Mouse (Mus musculus): ENCODE data around the gene Aurkaip1. TPM values are rescaled to one million over a fixed set of nuclear protein-coding genes. Genes with fewer than 3 reads are reported as not detected.

Aurkaip1 gene
- polyA plus RNA-seq, 1 experiment from 2014 or later = 132 TPM

DNA sequence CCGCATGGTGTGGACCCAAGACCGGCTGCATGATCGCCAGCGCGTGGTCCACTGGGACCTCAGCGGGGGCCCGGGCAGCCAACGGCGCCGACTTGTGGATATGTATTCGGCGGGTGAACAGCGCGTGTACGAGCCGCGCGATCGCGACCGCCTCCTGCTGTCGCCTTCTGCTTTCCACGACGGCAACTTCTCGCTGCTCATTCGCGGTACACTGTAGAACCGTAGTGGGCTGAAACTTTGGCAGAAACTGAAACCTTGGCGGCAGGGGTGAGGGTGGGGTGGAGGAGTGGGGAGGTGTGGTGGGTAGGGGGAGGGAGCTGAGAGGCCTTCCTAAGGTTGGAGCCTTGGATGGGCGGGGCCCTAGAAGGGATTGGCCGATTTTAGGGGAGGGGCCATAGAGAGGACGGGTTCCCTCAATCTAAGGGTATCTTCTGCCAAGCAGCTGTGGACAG is 10.0 kb downstream of the Aurkaip1 start:
- Histone ChIP-seq H3K4me2 (replicated peaks; ENCODE audit: low read depth, low read length) (peak overlapping the region; percentile 64), H3K9ac (replicated peaks; ENCODE audit: low read depth, low read length) (peak overlapping the region; percentile 47; the same call in 1 of the 2 replicates), H3K27me3 (ENCODE audit: control insufficient read depth, insufficient read depth, low read length) (no peaks in the 10 kb centered on the region), H3K9me3 (ENCODE audit: control insufficient read depth, low read depth, low read length) (no peaks in the 10 kb centered on the region), H3K4me3 (ENCODE audit: low read depth, low read length) (peak overlapping the region; percentile 41), H3K27ac (ENCODE audit: low read length) (peak overlapping the region; percentile 85; the same call in 1 of the 2 replicates), H3K4me1 (ENCODE audit: control insufficient read depth, insufficient read depth, low read length) (peaks cover 29% of the 10 kb centered on the region), H3K36me3 (ENCODE audit: control insufficient read depth, insufficient read depth, low read length) (peaks cover 10% of the 10 kb centered on the region; the same call in 1 of the 2 replicates)
- peak; percentile 56 for ATAC-seq (ENCODE audit: insufficient number of reproducible peaks, insufficient read depth, low FRiP score, low read depth)
- under 1% methylated on average over 32 of the region's 32 CpGs for WGBS

DNA sequence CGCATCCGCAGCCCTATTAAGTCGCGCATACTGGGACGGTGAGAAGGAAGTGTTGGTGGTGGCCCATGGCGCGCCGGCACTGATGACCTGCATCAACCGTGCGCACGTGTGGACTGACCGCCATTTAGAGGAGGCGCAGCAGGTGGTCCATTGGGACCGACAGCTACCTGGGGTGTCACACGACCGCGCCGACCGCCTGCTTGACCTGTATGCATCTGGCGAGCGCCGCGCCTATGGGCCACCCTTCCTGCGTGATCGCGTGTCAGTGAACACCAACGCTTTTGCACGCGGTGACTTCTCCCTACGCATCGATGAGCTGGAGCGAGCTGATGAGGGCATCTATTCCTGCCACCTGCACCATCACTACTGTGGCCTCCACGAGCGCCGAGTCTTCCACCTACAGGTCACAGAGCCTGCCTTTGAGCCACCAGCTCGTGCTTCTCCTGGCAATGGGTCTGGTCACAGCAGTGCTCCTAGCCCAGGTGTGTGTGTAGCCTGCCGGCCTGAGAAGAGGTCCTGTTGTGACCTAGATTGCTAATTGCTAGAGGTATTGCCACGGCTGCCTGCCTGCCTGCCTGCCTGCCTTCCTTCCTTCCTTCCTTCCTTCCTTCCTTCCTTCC is 10.7 kb downstream of the Aurkaip1 start:
- H3K36me3 ChIP-seq (ENCODE audit: control insufficient read depth, insufficient read depth, low read length) = peaks cover 10% of the 10 kb centered on the region; the same call in 1 of the 2 replicates
- no peaks in the 10 kb centered on the region for H3K9me3 ChIP-seq (ENCODE audit: control insufficient read depth, low read depth, low read length)
- H3K27ac ChIP-seq (ENCODE audit: low read length) = no peak overlapping the region
- no peak overlapping the region for H3K9ac ChIP-seq (replicated peaks; ENCODE audit: low read depth, low read length)
- H3K4me3 ChIP-seq (ENCODE audit: low read depth, low read length) = peak overlapping the region; percentile 41
- peak overlapping the region; percentile 64 for H3K4me2 ChIP-seq (replicated peaks; ENCODE audit: low read depth, low read length)
- peaks cover 33% of the 10 kb centered on the region for H3K4me1 ChIP-seq (ENCODE audit: control insufficient read depth, insufficient read depth, low read length)
- H3K27me3 ChIP-seq (ENCODE audit: control insufficient read depth, insufficient read depth, low read length) = no peaks in the 10 kb centered on the region
- ATAC-seq (ENCODE audit: insufficient number of reproducible peaks, insufficient read depth, low FRiP score, low read depth) = no peak
- WGBS = 46% methylated on average over 38 of the region's 38 CpGs

DNA sequence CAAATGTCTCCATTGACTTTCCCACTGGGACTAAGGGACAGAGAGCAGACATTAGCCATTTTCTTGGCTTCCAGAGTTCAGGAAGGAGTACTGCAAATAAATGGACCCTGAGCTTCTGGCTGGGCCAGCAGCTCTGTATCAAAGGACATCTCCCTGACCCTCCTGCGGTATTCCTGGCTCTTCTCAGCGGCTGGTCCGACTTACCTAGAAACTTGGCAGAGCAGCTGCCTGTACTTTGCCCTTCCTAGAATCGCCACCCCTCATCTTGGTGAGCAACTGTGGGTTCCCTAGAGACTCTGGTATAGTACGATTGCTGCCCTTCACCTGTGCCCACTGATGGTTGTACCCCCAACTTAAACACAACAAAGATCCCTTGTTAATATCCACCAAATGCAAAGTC is 12.2 kb downstream of the Aurkaip1 start:
- peaks cover 33% of the 10 kb centered on the region for H3K4me1 ChIP-seq (ENCODE audit: control insufficient read depth, insufficient read depth, low read length)
- no peaks in the 10 kb centered on the region for H3K9me3 ChIP-seq (ENCODE audit: control insufficient read depth, low read depth, low read length)
- no peak overlapping the region for H3K9ac ChIP-seq (replicated peaks; ENCODE audit: low read depth, low read length)
- H3K36me3 ChIP-seq (ENCODE audit: control insufficient read depth, insufficient read depth, low read length) = peaks cover 10% of the 10 kb centered on the region; the same call in 1 of the 2 replicates
- no peak overlapping the region for H3K4me3 ChIP-seq (ENCODE audit: low read depth, low read length)
- no peak overlapping the region for H3K4me2 ChIP-seq (replicated peaks; ENCODE audit: low read depth, low read length)
- ATAC-seq (ENCODE audit: insufficient number of reproducible peaks, insufficient read depth, low FRiP score, low read depth) = no peak
- H3K27ac ChIP-seq (ENCODE audit: low read length) = no peak overlapping the region
- no peaks in the 10 kb centered on the region for H3K27me3 ChIP-seq (ENCODE audit: control insufficient read depth, insufficient read depth, low read length)
- 94% methylated on average over 5 of the region's 5 CpGs for WGBS

DNA sequence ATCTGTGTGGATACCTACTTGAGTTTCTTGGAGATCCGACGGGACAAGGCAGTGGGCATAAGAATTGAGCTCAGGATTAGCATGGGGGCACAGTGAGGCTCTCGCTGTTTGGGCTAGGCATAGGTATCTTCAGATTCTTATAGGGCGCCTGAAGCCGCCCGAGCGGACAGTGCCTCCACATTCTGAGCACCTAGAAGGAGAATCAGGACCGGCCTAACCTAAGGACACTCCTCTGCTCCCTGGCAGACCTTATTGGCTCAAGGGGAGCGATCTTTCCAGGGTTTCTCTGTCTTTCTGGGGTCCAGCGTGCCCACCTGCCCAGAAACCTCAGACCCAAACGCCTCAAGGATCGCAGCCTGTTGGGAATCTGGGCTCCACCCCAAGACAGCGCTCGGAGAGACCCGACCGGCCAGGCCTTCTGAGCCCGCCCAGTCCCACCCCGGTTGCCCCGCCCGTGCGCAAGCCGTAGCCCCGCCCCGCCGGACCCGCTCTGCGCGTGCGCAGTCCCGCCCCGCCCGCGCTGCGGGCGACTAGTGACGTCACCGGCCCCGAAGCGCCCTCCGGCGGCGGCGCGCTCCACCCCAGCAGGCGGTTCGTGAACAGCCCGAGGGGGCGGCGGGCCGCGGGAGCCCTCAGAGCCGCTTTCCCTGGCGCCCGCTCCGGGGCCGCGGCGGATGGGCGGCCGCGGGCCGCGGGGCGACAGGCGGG is 16.0 kb downstream of the Aurkaip1 start, which contains the start of gene Dvl1:
TSS of gene Dvl1 (plus strand) at position 532 of the 708 bp plus-strand sequence.
- H3K36me3 ChIP-seq (ENCODE audit: control insufficient read depth, insufficient read depth, low read length) = peaks cover 10% of the 10 kb centered on the region; the same call in 1 of the 2 replicates
- H3K4me3 ChIP-seq (ENCODE audit: low read depth, low read length) = peak within 1 kb of the TSS; percentile 67
- H3K4me2 ChIP-seq (replicated peaks; ENCODE audit: low read depth, low read length) = peak within 1 kb of the TSS; percentile 92
- peak within 1 kb of the TSS; percentile 86 for H3K9ac ChIP-seq (replicated peaks; ENCODE audit: low read depth, low read length)
- peak; percentile 93 for ATAC-seq (ENCODE audit: insufficient number of reproducible peaks, insufficient read depth, low FRiP score, low read depth)
- no peaks in the 10 kb centered on the region for H3K27me3 ChIP-seq (ENCODE audit: control insufficient read depth, insufficient read depth, low read length)
- H3K27ac ChIP-seq (ENCODE audit: low read length) = peak within 1 kb of the TSS; percentile 34; the same call in 1 of the 2 replicates
- peaks cover 19% of the 10 kb centered on the region for H3K4me1 ChIP-seq (ENCODE audit: control insufficient read depth, insufficient read depth, low read length)
- H3K9me3 ChIP-seq (ENCODE audit: control insufficient read depth, low read depth, low read length) = no peaks in the 10 kb centered on the region
- 3% methylated on average over 60 of the region's 65 CpGs for WGBS

DNA sequence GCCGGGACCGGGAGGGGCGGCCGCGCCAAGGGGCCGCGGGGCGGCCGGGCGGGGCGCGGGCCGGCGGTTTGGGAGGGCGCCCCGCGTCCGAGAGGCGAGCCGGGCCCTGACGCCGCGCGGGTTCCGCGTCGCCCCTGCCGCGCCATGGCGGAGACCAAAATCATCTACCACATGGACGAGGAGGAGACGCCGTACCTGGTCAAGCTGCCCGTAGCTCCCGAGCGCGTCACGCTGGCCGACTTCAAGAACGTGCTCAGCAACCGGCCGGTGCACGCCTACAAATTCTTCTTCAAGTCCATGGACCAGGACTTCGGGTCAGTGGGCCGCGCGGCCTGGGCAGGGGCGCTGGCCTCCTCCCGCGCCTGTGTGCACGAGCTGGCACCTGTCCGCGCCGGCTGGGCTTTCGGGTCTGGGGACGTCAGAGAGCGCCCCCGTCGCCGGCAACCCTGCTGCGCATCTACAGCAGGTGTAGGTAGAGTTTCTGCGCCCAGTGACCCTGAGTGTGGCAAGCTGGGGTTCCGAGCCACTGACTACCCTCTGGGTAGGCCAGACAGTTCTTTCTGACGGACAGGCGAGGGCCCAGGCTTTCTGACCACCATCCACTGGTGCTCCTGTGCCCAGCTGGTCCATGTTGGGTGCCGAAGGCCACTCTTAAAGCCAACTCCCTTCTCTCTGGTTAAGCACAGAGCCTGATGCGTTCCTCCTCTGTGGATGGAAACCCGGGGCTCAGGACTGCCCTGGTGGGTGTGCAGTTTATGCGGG is 16.7 kb downstream of the Aurkaip1 start:
- Histone ChIP-seq H3K36me3 (ENCODE audit: control insufficient read depth, insufficient read depth, low read length) (peaks cover 6% of the 10 kb centered on the region; the same call in 1 of the 2 replicates), H3K9ac (replicated peaks; ENCODE audit: low read depth, low read length) (peak overlapping the region; percentile 86), H3K4me3 (ENCODE audit: low read depth, low read length) (peak overlapping the region; percentile 67), H3K4me1 (ENCODE audit: control insufficient read depth, insufficient read depth, low read length) (peaks cover 19% of the 10 kb centered on the region), H3K9me3 (ENCODE audit: control insufficient read depth, low read depth, low read length) (no peaks in the 10 kb centered on the region), H3K27me3 (ENCODE audit: control insufficient read depth, insufficient read depth, low read length) (no peaks in the 10 kb centered on the region), H3K27ac (ENCODE audit: low read length) (no peak overlapping the region), H3K4me2 (replicated peaks; ENCODE audit: low read depth, low read length) (peak overlapping the region; percentile 92)
- 2% methylated on average over 54 of the region's 69 CpGs for WGBS
- ATAC-seq (ENCODE audit: insufficient number of reproducible peaks, insufficient read depth, low FRiP score, low read depth) = peak; percentile 10

DNA sequence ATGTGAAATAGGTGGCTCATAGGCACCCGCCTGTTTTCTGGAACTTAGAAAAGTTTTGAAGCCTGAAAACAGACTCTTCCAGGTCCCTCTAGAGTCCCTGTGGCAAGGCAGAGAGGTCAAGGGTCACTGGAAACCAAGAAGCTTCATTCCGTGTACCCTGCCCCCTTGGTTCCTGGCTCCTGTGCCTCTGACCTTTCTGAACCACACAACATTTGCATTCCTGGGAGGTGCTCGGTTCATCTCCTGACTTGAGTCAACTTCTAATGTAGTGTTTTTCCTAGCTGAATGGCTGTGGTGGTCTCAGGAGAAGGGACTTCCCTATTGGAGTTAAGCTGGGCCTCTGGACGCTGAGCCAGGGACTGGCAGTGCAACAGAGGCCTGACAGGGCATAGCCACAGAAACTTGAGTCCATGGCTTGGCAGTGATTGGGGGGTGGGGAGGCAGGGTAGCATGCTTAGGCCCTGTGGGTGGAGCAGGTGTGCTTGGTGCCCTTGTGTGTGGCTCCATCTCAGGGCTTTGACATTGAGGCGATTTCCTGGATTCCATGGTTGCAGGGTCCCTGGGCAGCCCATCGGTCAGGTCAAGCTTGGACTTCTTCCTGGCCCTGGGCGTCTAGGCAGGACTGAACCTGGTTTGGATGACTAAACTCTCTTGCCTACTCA is 17.5 kb downstream of the Aurkaip1 start:
- Histone ChIP-seq H3K4me1 (ENCODE audit: control insufficient read depth, insufficient read depth, low read length) (peaks cover 19% of the 10 kb centered on the region), H3K27ac (ENCODE audit: low read length) (no peak overlapping the region), H3K27me3 (ENCODE audit: control insufficient read depth, insufficient read depth, low read length) (no peaks in the 10 kb centered on the region), H3K4me3 (ENCODE audit: low read depth, low read length) (peak overlapping the region; percentile 67), H3K9me3 (ENCODE audit: control insufficient read depth, low read depth, low read length) (no peaks in the 10 kb centered on the region), H3K9ac (replicated peaks; ENCODE audit: low read depth, low read length) (peak overlapping the region; percentile 86), H3K36me3 (ENCODE audit: control insufficient read depth, insufficient read depth, low read length) (no peaks in the 10 kb centered on the region), H3K4me2 (replicated peaks; ENCODE audit: low read depth, low read length) (peak overlapping the region; percentile 92)
- ATAC-seq (ENCODE audit: insufficient number of reproducible peaks, insufficient read depth, low FRiP score, low read depth) = no peak
- WGBS = 47% methylated on average over 7 of the region's 7 CpGs

DNA sequence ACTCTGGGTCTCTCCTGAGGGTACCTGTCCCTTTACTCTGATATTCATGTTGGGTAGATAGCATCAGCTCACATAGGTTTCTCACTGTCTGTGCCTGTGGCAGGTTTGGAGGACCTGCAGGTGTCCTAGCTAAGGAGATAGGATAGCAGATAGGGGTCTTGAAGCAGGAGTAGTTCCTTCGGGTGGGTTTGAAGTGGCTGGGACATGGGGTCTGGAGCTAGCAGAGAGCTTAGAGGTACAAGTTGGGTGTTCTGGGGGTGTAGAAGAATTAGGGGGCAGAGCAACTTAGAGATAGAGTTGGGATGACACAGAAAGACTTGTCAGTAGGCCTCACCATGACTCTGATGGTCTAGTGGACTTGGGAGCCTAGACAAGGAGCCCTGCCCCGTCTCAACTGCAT is 18.3 kb downstream of the Aurkaip1 start:
- no peak overlapping the region for H3K9ac ChIP-seq (replicated peaks; ENCODE audit: low read depth, low read length)
- ATAC-seq (ENCODE audit: insufficient number of reproducible peaks, insufficient read depth, low FRiP score, low read depth) = no peak
- no peak overlapping the region for H3K4me3 ChIP-seq (ENCODE audit: low read depth, low read length)
- H3K4me1 ChIP-seq (ENCODE audit: control insufficient read depth, insufficient read depth, low read length) = peaks cover 19% of the 10 kb centered on the region
- H3K36me3 ChIP-seq (ENCODE audit: control insufficient read depth, insufficient read depth, low read length) = peaks cover 4% of the 10 kb centered on the region
- WGBS = 85% methylated on average over 2 of the region's 2 CpGs
- no peaks in the 10 kb centered on the region for H3K9me3 ChIP-seq (ENCODE audit: control insufficient read depth, low read depth, low read length)
- H3K4me2 ChIP-seq (replicated peaks; ENCODE audit: low read depth, low read length) = no peak overlapping the region
- no peak overlapping the region for H3K27ac ChIP-seq (ENCODE audit: low read length)
- no peaks in the 10 kb centered on the region for H3K27me3 ChIP-seq (ENCODE audit: control insufficient read depth, insufficient read depth, low read length)

Measured in stomach, embryonic 14.5 days (tissue).